Mouse (Mus musculus) small intestine, adult 2 months (tissue): Measurements from ENCODE around the gene Adgrb3. TPM values are rescaled to one million over a fixed set of nuclear protein-coding genes. Genes with fewer than 3 reads are reported as not detected.

Experiments
- H3K27ac ChIP-seq: fragments of 200-500 bp; 2 replicates; pipeline ENCODE4 v1.5.1; 2012; ENCODE audit warnings: low read depth, low read length, control low read depth, inconsistent platforms; ENCODE audit not compliant: insufficient read depth
- H3K27me3 ChIP-seq: fragments of 200-500 bp; 2 replicates; pipeline ENCODE4 v1.6.1; 2012; ENCODE audit warnings: mild to moderate bottlenecking, moderate library complexity, low read length, inconsistent platforms; ENCODE audit not compliant: control insufficient read depth, insufficient read depth
- H3K36me3 ChIP-seq: fragments of 200-500 bp; 2 replicates; pipeline ENCODE4 v1.6.1; 2012; ENCODE audit warnings: mild to moderate bottlenecking, low read length, control low read depth, inconsistent platforms; ENCODE audit not compliant: control insufficient read depth, insufficient read depth
- H3K4me1 ChIP-seq: fragments of 200-500 bp; 2 replicates; pipeline ENCODE4 v1.6.1; 2012; ENCODE audit warnings: low read length, inconsistent platforms, mixed read lengths; ENCODE audit not compliant: control insufficient read depth, insufficient read depth, insufficient read length
- H3K4me3 ChIP-seq: fragments of 200-500 bp; 2 replicates; pipeline ENCODE4 v1.5.1; 2012; ENCODE audit warnings: low read depth, mild to moderate bottlenecking, control low read depth, inconsistent platforms, low read length, moderate library complexity
- CTCF ChIP-seq: fragments of 200-500 bp; IDR thresholded peaks from 2 replicates; pipeline ENCODE4 v1.5.1; 2012; ENCODE audit warnings: low read depth, mild to moderate bottlenecking, control low read depth, inconsistent platforms, low read length, moderate library complexity, mixed read lengths; ENCODE audit not compliant: insufficient replicate concordance, insufficient read length; ENCODE audit errors: extremely low read depth
- POLR2A ChIP-seq: fragments of 200-500 bp; IDR thresholded peaks from 2 replicates; pipeline ENCODE4 v1.6.1; 2012; ENCODE audit warnings: low read depth, mild to moderate bottlenecking, control low read depth, inconsistent platforms, low read length, moderate library complexity
- WGBS: fragments of 180-500 bp; shearing (Covaris S2); methylation state at CpG from one replicate; pipeline ENCODE4 v1.1.7; 2018; 5-methylcytosine and 5-hydroxymethylcytosine counted together
- polyA plus RNA-seq: library from polyadenylated mRNA; depleted of rRNA; stranded (reverse); fragments of >200 nt; gene quantifications from 2 replicates; pipeline ENCODE4 v1.2.3, GENCODE M21; 2012

Gene Adgrb3
- polyA plus RNA-seq, 1 experiment: 0.05 TPM

GRCm38 (mm10) chr1:25179860-25180582, 649.5 kb downstream of the Adgrb3 start:
- Histone ChIP-seq H3K4me3 (no peak overlapping the region), H3K36me3 (no peaks in the 10 kb centered on the region), H3K27me3 (no peaks in the 10 kb centered on the region), H3K4me1 (no peaks in the 10 kb centered on the region), H3K27ac (no peak overlapping the region)
- TF ChIP-seq POLR2A: no peak
- 66% methylated on average over 9 of the region's 9 CpGs for WGBS

- 59% methylated on average over 21 of the region's 21 CpGs for WGBS
- TF ChIP-seq POLR2A (no peak), CTCF (no peak)
These were observed 651.0 kb downstream of the Adgrb3 start for GRCm38 (mm10) chr1:25178347-25179130.

DNA sequence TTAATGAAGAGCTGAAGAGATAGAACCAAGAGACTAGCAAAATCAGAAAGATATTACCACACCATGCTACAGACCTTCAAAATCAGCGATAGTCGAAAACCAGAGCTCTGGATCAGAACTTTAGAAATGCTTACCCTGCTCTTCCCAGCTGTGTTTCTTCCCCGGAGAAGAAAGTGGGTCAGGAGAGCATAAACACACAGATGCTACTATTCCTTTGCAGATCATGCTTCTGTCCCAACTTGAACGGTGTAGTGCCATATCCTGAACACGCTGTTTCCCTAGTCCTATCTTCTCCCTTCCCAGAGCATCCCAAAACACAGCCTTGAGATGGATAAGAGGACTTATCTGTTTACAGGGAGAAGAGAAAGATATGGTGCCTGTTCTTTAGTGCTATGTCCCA, 662.4 kb downstream of the Adgrb3 start:
- no peaks in the 10 kb centered on the region for H3K4me1 ChIP-seq
- 90% methylated on average over 5 of the region's 5 CpGs for WGBS
- no peak overlapping the region for H3K27ac ChIP-seq
- no peaks in the 10 kb centered on the region for H3K27me3 ChIP-seq
- H3K4me3 ChIP-seq: no peak overlapping the region
- no peak for TF ChIP-seq POLR2A
- TF ChIP-seq CTCF: no peak
- no peaks in the 10 kb centered on the region for H3K36me3 ChIP-seq

More at GRCm38 (mm10) chr1:25178347-25179130, 651.0 kb downstream of the Adgrb3 start:
- no peak overlapping the region for H3K4me3 ChIP-seq
- no peaks in the 10 kb centered on the region for H3K4me1 ChIP-seq
- no peaks in the 10 kb centered on the region for H3K36me3 ChIP-seq
- H3K27ac ChIP-seq: no peak overlapping the region
- H3K27me3 ChIP-seq: no peaks in the 10 kb centered on the region

DNA sequence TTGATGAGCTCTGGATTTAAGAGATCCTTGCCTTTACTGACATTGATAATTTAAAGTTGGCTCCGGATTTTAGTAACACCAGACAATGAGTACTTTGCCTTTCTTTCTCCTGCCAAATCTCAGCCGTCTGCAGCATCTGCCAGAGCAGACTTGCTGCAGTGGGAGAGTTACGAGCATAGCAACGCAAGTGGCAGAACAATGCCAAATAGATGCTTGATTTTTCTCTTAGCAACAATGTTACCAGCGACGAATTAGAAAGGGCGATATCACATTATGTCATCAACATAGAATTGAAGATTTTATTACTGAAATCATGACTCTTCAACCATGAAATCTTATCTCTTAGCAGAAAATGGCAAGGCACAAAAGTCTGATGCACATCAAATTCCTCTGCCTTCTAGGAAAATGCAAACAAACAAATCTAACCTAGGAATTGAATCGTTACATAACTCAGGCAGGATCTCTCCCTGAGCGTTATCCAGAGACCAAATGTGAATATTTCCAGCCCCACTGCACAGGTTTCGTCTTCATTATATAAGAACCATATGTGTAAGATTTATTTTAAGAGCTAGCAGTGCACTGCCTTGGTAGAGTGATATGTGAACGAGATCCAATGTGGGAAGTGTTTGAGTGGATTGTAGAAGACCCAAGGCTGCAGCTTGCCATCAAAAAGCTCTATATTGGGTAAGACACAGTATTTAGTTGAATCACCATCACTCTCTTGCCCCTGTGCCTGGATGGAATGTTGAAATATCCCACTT, 663.3 kb downstream of the Adgrb3 start:
- no peaks in the 10 kb centered on the region for H3K36me3 ChIP-seq
- no peak overlapping the region for H3K27ac ChIP-seq
- no peak for TF ChIP-seq POLR2A
- TF ChIP-seq CTCF: no peak
- H3K4me3 ChIP-seq: no peak overlapping the region
- H3K27me3 ChIP-seq: no peaks in the 10 kb centered on the region
- no peaks in the 10 kb centered on the region for H3K4me1 ChIP-seq
- 73% methylated on average over 11 of the region's 11 CpGs for WGBS

DNA sequence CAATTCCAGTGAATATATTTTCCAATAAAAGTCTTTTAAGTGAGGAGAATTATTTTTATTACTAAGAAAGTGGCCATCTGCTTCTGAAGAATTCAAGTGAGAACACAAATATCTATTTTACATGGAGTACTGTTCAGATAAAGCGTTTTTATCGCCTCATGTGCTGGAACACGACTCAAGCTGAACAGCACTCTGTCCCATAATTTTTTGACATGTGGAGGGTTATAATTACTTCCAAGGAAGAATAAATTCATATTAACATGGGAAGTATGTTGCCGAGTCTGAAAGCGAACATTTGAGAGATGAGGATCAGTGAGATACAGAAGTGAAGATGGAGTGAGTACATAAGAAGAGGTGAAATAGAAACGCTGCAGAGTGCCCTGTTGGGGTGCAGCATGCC, 665.9 kb downstream of the Adgrb3 start:
- Histone ChIP-seq H3K27me3 (no peaks in the 10 kb centered on the region), H3K4me1 (no peaks in the 10 kb centered on the region), H3K36me3 (no peaks in the 10 kb centered on the region), H3K27ac (no peak overlapping the region), H3K4me3 (no peak overlapping the region)
- 73% methylated on average over 6 of the region's 6 CpGs for WGBS
- TF ChIP-seq CTCF: no peak
- no peak for TF ChIP-seq POLR2A

DNA sequence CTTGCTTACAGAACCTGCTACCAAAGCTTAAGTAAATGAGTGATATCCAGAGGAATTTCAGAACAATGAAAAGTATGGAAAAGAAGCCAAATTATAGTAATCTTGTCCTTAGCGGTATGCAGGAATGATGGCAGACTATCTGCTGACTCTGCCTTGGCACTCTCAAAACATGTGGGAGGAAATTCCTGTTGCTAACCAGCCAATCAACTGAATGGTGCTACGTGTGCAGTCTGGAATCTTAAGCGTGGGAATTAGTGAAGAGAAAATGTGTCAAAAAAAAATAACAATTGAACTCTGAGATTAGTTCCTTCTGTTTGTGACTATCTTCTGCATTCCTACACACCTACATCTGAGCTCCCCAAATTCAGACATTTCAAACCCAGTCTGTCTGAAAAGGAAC, 683.3 kb downstream of the Adgrb3 start:
- Histone ChIP-seq H3K4me1 (no peaks in the 10 kb centered on the region), H3K27ac (no peak overlapping the region), H3K4me3 (no peak overlapping the region), H3K36me3 (no peaks in the 10 kb centered on the region), H3K27me3 (no peaks in the 10 kb centered on the region)
- 77% methylated on average over 3 of the region's 3 CpGs for WGBS
- TF ChIP-seq CTCF (no peak), POLR2A (no peak)

DNA sequence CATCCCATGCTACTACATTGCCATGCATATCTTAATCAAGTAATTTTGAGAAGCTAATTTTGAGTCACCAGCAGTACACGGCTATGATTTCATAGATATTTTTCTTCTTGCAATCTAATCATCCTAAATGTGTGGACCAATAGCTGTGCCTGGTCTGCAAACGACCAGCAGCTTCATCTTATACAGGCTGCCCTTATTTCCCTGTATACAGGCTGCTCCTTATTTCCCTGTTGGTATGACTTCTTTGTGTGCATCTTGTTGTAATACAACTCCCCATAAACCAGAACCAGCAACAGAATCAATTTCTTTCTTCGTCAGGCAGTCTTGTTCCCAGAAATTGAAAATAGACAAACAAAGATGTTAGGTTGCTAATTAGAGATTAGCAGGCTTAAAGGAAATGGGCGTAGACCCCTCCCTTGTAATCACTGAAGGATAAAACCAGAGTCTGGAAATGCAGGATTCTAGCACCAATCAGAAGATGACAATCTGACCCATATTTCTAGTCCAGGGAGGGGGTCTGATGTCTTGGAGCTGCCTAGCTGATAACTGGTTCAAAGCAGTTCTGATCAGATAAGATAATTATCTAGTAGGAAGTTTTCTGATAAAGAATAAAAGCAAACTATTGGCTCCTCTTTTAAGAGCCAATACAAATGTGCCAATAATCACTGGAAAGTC, 697.2 kb downstream of the Adgrb3 start:
- 53% methylated on average over 4 of the region's 4 CpGs for WGBS
- Histone ChIP-seq H3K27ac (no peak overlapping the region), H3K4me1 (no peaks in the 10 kb centered on the region), H3K4me3 (no peak overlapping the region), H3K27me3 (no peaks in the 10 kb centered on the region), H3K36me3 (no peaks in the 10 kb centered on the region)
- TF ChIP-seq POLR2A: no peak
- no peak for TF ChIP-seq CTCF
